Mouse (Mus musculus) cortical plate, adult 2 months (tissue): ENCODE data around the gene Fam208a.

ENCODE experiments used
- CTCF ChIP-seq: fragments of 200-500 bp; IDR thresholded peaks from 2 replicates; pipeline ENCODE4 v1.5.1; 2011; ENCODE audit warnings: mild to moderate bottlenecking, control low read depth, low read length; ENCODE audit not compliant: insufficient read depth; ENCODE audit errors: extremely low read depth
- POLR2A ChIP-seq: fragments of 200-500 bp; IDR thresholded peaks from 2 replicates; pipeline ENCODE4 v1.6.1; 2011; ENCODE audit warnings: mild to moderate bottlenecking, low read length, control low read depth; ENCODE audit not compliant: insufficient read depth; ENCODE audit errors: extremely low read depth

GRCm38 (mm10) chr14:27396424-27396823 lies 32.2 kb upstream of the Fam208a start:
- TF ChIP-seq CTCF = no peak
- TF ChIP-seq POLR2A = no peak
